Mouse (Mus musculus) spleen, embryonic (tissue): ENCODE results near the gene Tcl1b5.
"Not testable (repeated sequence)": the region's sequence is repeated elsewhere in the genome, so short reads cannot be mapped to it uniquely, and the experiment has no call there.

Experiments
- CTCF ChIA-PET: fragments of 350-600 bp; sonication (Branson Sonifier 250); formaldehyde crosslinking; loops from one replicate; lab custom pipeline; 2022; lab: Charles Lee

The Tcl1b5 gene

DNA sequence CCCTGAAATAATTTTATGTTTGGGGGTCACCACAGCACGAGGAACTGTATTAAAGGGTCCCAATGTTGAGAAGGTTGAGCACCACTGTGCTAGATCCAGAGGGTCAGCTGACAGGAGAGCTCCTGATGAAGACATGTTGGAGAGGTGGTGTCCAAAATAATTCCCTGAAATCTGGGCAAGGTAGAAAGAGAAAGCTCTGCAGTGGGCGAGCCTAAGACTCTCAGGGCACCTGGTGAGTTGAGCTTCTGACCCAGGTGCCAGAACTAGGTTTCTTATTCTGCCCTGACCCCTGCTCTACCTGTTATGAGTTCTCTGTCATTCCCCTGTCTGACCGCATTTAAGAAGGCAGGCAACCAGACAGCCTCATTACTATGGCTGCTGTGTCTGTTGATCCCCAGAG is at the start of gene Tcl1b5:
TSS of gene Tcl1b5 (plus strand) at position 301 of the 400 bp plus-strand sequence.
- CTCF ChIA-PET, result not testable (repeated sequence)

DNA sequence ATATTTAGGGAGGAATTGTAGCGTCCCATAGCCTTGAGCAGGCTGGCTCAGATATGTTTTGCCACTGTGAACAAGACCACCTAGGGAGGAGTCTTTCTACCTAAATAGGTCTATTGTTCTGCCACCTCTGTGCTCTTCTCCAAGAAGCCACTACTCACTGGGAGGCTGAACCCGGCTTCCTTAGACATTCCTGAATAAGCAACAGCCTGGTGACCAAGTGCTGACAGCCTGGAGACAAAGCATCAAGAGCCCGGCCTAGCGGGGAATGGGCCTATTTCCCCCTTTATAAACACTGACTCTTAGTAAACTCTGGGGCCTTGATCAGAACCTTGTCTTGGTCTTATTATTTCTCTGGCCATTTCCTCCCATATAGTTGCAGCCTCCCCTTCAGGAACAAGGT is 49.6 kb upstream of the Tcl1b5 start:
- CTCF ChIA-PET, result no interaction called here

DNA sequence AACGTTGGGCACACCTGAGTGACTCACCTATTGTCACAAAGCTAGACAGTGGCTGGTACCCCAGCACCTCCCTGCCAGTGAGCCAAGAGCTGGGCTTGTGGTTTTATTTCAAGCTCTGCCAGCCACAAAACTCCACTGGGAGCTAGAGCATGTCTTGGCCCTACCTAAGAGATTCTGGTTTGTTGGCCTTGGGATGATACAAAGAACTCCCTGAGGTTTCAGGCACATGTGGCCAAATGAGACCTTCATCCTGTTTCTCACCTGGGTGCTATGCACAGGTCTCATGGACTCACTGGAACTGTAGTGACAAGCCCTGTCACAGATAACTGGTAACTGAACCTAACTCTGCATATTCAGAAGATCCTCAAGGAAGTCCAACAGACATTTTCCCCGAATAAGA is 48.5 kb upstream of the Tcl1b5 start:
- CTCF ChIA-PET, result no interaction called here

- CTCF ChIA-PET, result not testable (repeated sequence)
Measured at GRCm38 (mm10) chr12:105129494-105130205, 46.5 kb upstream of the Tcl1b5 start.

- CTCF ChIA-PET, result not testable (repeated sequence)
Measured at GRCm38 (mm10) chr12:105134167-105134566, 42.0 kb upstream of the Tcl1b5 start.

GRCm38 (mm10) chr12:105134826-105135225 is 41.3 kb upstream of the Tcl1b5 start:
- CTCF ChIA-PET, result not testable (repeated sequence)

GRCm38 (mm10) chr12:105137729-105138128 is 38.4 kb upstream of the Tcl1b5 start:
- CTCF ChIA-PET, result interaction anchor here (0.5 kb wide), 1 partner anchor 475 kb away, joined by 3 read pairs; no protein-coding TSS in a partner anchor

GRCm38 (mm10) chr12:105143096-105143495 is 33.0 kb upstream of the Tcl1b5 start:
- CTCF ChIA-PET, result no interaction called here

- CTCF ChIA-PET, result not testable (repeated sequence)
Measured at GRCm38 (mm10) chr12:105144928-105145327, 31.2 kb upstream of the Tcl1b5 start.

DNA sequence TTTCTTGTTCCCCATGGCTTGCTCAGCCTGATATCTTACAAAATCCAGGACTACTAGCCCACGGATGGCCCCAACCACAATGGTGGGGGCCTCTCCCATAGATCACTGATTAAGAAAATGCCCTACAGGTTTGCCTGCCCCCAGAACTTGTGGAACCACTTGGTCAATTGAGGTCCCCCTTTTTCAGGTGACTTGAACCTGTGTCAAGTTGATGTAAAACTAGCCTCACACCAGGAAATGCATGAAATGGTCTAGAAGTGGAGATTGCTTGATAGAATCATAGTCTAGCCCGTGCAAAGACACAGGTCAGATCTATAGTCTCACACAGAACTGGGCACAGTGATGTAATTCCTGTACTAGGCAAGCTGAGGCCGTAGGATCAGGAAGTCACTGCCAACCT is 30.4 kb upstream of the Tcl1b5 start, which contains the start of gene Tcl1b2:
TSS of gene Tcl1b2 (plus strand) at position 301 of the 400 bp plus-strand sequence.
- CTCF ChIA-PET, result no interaction called here

- CTCF ChIA-PET, result not testable (repeated sequence)
Measured at GRCm38 (mm10) chr12:105155286-105155685, 20.9 kb upstream of the Tcl1b5 start.

GRCm38 (mm10) chr12:105158842-105159241 is 17.3 kb upstream of the Tcl1b5 start:
- CTCF ChIA-PET, result no interaction called here

DNA sequence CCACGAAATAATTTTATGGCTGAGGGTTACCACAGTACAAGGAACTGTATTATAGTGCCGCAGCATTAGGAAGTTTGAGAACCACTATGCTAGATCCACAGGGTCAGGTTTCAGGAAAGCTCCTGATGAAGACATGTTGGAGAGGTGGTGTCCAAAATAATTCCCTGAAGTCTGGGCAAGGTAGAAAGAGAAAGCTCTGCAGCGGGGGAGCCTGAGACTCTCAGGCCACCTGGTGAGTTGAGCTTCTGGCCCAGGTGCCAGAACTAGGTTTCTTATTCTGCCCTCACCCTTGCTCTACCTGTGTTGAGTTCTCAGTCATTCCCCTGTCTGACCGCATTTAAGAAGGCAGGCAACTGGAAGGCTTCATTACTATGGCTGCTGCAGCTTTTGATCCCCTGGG is 16.8 kb upstream of the Tcl1b5 start, which contains the start of gene Tcl1b1:
TSS of gene Tcl1b1 (plus strand) at position 301 of the 400 bp plus-strand sequence.
- CTCF ChIA-PET, result no interaction called here

- CTCF ChIA-PET, result no interaction called here
Measured at GRCm38 (mm10) chr12:105166734-105167133, 9.4 kb upstream of the Tcl1b5 start.

DNA sequence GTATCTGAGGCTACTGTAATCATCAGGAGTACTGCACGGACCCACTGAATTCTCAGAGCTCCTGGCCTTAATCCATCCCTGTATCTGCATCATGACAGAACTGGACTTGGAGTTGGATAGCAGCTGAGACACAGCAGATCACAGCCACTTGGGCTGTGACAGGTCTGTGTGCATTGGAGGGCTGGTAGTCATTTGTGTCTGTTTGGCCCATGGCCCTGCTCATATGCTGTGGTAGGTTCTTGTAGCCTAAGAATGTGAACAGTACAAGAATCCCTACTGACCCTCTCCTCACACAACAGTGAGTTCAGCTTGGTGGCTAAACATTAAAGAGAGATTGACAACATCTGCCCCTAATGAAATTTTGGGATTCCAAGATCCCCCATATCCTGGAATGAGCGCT is 2.8 kb upstream of the Tcl1b5 start:
- CTCF ChIA-PET, result no interaction called here

DNA sequence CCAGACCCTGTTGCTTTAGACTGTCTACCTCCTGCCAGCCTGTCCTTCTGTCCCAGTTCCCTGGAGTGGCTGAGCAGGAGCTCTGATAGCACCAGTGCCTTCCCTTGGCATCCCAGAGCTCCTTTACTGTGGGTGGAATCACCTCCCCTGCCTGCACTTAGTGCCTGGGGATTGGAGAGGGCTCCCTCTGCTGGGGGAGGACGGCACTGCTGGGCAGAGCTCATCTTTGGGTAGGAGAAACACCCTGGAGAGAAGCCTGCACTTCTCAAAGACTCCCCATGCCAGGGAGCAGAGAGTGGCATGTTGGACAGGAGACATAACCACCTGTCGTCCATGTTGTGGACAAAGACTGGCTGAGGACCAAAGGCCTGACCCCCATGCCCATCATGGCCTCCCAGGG is 1.8 kb upstream of the Tcl1b5 start:
- CTCF ChIA-PET, result not testable (repeated sequence)

- CTCF ChIA-PET, result not testable (repeated sequence)
Measured at GRCm38 (mm10) chr12:105181040-105181644, 5.0 kb downstream of the Tcl1b5 start.

DNA sequence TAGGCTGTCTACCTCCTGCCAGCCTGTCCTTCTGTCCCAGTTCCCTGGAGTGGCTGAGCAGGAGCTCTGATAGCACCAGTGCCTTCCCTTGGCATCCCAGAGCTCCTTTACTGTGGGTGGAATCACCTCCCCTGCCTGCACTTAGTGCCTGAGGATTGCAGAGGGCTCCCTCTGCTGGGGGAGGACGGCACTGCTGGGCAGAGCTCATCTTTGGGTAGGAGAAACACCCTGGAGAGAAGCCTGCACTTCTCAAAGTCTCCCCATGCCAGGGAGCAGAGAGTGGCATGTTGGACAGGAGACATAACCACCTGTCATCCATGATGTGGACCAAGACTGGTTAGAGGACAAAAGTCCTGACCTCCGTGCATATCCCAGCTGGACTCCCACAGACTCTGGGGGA is 12.8 kb downstream of the Tcl1b5 start:
- CTCF ChIA-PET, result not testable (repeated sequence)

DNA sequence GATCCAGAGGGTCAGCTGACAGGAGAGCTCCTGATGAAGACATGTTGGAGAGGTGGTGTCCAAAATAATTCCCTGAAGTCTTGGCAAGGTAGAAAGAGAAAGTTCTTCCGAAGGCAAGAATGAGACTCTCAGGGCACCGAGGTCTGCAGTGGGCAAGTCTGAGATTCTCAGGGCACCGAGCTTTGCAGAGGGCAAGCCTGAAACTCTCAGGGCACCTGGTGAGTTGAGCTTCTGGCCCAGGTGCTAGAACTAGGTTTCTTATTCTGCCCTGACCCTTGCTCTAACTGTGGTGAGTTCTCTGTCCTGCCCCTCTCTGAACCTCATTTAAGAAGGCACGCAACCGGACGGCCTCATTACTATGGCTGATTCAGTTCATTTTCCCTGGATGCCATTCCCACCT is 14.6 kb downstream of the Tcl1b5 start, which contains the start of gene Tcl1b3:
TSS of gene Tcl1b3 (plus strand) at position 301 of the 400 bp plus-strand sequence.
- CTCF ChIA-PET, result not testable (repeated sequence)

- CTCF ChIA-PET, result not testable (repeated sequence)
Measured at GRCm38 (mm10) chr12:105199684-105200497, 23.7 kb downstream of the Tcl1b5 start.

- CTCF ChIA-PET, result not testable (repeated sequence)
Measured at GRCm38 (mm10) chr12:105201657-105202056, 25.5 kb downstream of the Tcl1b5 start, which contains the start of gene Tcl1b4. TSS of gene Tcl1b4 (plus strand) at chr12:105201957.

DNA sequence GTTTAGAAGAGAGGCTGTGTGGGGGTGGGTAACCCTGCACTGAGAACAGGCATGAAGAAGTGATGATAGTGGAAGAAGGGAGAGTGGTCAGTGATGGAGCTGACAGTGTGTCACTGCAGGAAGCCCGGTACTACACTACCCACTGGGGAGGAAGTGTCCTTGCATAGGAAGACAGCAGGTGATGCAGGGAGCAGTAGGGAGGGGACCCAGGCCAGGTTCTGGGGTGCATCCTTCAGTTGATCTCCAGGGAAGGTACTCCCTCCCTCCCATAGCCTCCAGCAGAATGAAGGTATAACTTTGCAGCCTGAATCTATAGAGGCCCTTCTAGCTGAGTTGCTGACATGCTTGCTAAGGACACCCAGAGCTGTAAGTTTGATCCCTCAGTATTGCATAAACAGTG is 30.9 kb downstream of the Tcl1b5 start:
- CTCF ChIA-PET, result no interaction called here
